Mouse (Mus musculus): ENCODE measurements around the gene Calm1. TPM values are rescaled to one million over a fixed set of nuclear protein-coding genes. Genes with fewer than 3 reads are reported as not detected.
A peak's percentile ranks its signal among the peaks of the same experiment; 100 is the strongest.

The Calm1 gene
- total and polyA plus RNA-seq, 3 experiments = 524 to 3,339 (median 602) TPM

- peak overlapping the region; percentile 83 for H3K27ac ChIP-seq (ENCODE audit: control insufficient read depth, low read depth, low read length)
- H3K4me3 ChIP-seq (ENCODE audit: control insufficient read depth in 1 of 2, insufficient read depth in 1 of 2, low read depth in 2 of 2, low read length in 2 of 2) = peak overlapping the region in 1 of 2 experiments; percentile 20; a peak in 2 of 4 replicates
- H3K9me3 ChIP-seq (replicated peaks; ENCODE audit: insufficient read depth, low read length) = no peaks in the 10 kb centered on the region
- H3K36me3 ChIP-seq (ENCODE audit: control insufficient read depth in 1 of 2, insufficient read depth in 2 of 2, low read length in 2 of 2) = peaks cover 0 to 47% of the 10 kb centered on the region in 2 experiments; a peak in 3 of 4 replicates
- TF ChIP-seq CHD2 (IDR thresholded peaks at IDR 0.05; ENCODE audit: low read length) (peak; percentile 83), POLR2AphosphoS5 (IDR thresholded peaks at IDR 0.05; ENCODE audit: borderline replicate concordance, low read depth, low read length) (no peak), MAX (IDR thresholded peaks at IDR 0.05; ENCODE audit: low read length) (peak; percentile 83), JUND (IDR thresholded peaks at IDR 0.05; ENCODE audit: low read depth, low read length) (peak; percentile 72), MXI1 (IDR thresholded peaks at IDR 0.05; ENCODE audit: low read depth, low read length) (peak; percentile 75), ZNF384 (IDR thresholded peaks at IDR 0.05; ENCODE audit: low read depth, low read length) (no peak; the same call in 1 of the 2 replicates), MAFK (IDR thresholded peaks at IDR 0.05; ENCODE audit: borderline replicate concordance, low read depth, low read length) (peak; percentile 87), ZC3H11A (IDR thresholded peaks at IDR 0.05; ENCODE audit: low read depth, low read length) (peak; percentile 28), HCFC1 (IDR thresholded peaks at IDR 0.05; ENCODE audit: low read depth, low read length) (peak; percentile 71), ZKSCAN1 (IDR thresholded peaks at IDR 0.05; ENCODE audit: low read depth, low read length) (no peak), TCF12 (IDR thresholded peaks at IDR 0.05; ENCODE audit: low read depth, low read length) (peak; percentile 98), UBTF (IDR thresholded peaks at IDR 0.05; ENCODE audit: borderline replicate concordance, insufficient read depth, low read depth, low read length) (no peak), BHLHE40 (IDR thresholded peaks at IDR 0.05; ENCODE audit: borderline replicate concordance, low read depth, low read length) (peak; percentile 86), ZMIZ1 (IDR thresholded peaks at IDR 0.05; ENCODE audit: low read depth, low read length) (peak; percentile 59), NELFE (IDR thresholded peaks at IDR 0.05; ENCODE audit: low read depth, low read length) (peak; percentile 36; the same call in 1 of the 2 replicates), KAT2A (conservative IDR thresholded peaks at IDR 0.05; ENCODE audit: low read depth, low read length) (peak; percentile 54; the same call in 1 of the 2 replicates), MEF2A (IDR thresholded peaks at IDR 0.05; ENCODE audit: extremely low read depth, insufficient replicate concordance, low read depth, low read length, poor library complexity, severe bottlenecking) (peak; percentile 85; the same call in 1 of the 2 replicates), ETS1 (IDR thresholded peaks at IDR 0.05; ENCODE audit: low read depth, low read length) (peak; percentile 99), RCOR1 (IDR thresholded peaks at IDR 0.05; ENCODE audit: low read depth, low read length) (peak; percentile 92), SIN3A (IDR thresholded peaks at IDR 0.05; ENCODE audit: low read length) (peak; percentile 92), POLR2AphosphoS2 (IDR thresholded peaks at IDR 0.05; ENCODE audit: low read length) (no peak), USF2 (IDR thresholded peaks at IDR 0.05; ENCODE audit: borderline replicate concordance in 1 of 2, insufficient read depth in 1 of 2, low read depth in 1 of 2, low read length in 2 of 2) (0 out of 4 replicates have a peak, but pooled peaks of 1 of the 2 experiments have one; percentile 31), GATA1 (IDR thresholded peaks at IDR 0.05; ENCODE audit: low read depth, low read length) (peak; percentile 98), NRF1 (IDR thresholded peaks at IDR 0.05; ENCODE audit: insufficient read depth, low read depth, low read length, poor library complexity, severe bottlenecking) (no peak), ELF1 (IDR thresholded peaks at IDR 0.05; ENCODE audit: low read depth, low read length) (peak; percentile 71), GABPA (IDR thresholded peaks at IDR 0.05; ENCODE audit: low read depth, low read length) (no peak), EP300 (IDR thresholded peaks at IDR 0.05; ENCODE audit: low read depth in 1 of 2, low read length in 2 of 2) (peak; percentile 97 to 98), E2F4 (IDR thresholded peaks at IDR 0.05; ENCODE audit: borderline replicate concordance, low read depth, low read length) (no peak), MYB (IDR thresholded peaks at IDR 0.05; ENCODE audit: low read depth, low read length) (peak; percentile 84), RAD21 (IDR thresholded peaks at IDR 0.05; ENCODE audit: low read depth, low read length) (no peak), CHD1 (IDR thresholded peaks at IDR 0.05; ENCODE audit: low read depth, low read length) (0 out of 2 replicates have a peak, but pooled peaks have one; percentile 0), MAZ (IDR thresholded peaks at IDR 0.05; ENCODE audit: low read depth, low read length) (peak; percentile 99), USF1 (IDR thresholded peaks at IDR 0.05; ENCODE audit: low read depth, low read length) (peak; percentile 85), TAL1 (IDR thresholded peaks at IDR 0.05; ENCODE audit: low read length) (peak; percentile 98), TBP (IDR thresholded peaks at IDR 0.05; ENCODE audit: low read depth, low read length) (0 out of 2 replicates have a peak, but pooled peaks have one; percentile 50), MYC (IDR thresholded peaks at IDR 0.05; ENCODE audit: low read depth, low read length) (peak; percentile 91)
- H3K4me1 ChIP-seq (ENCODE audit: control insufficient read depth in 1 of 2, insufficient read depth in 2 of 2, low read length in 2 of 2) = peaks cover 22 to 28% of the 10 kb centered on the region in 2 experiments
- no peaks in the 10 kb centered on the region for H3K79me2 ChIP-seq (ENCODE audit: control insufficient read depth, insufficient read depth, low read length, poor library complexity)
- H3K9ac ChIP-seq (ENCODE audit: control insufficient read depth, low read depth, low read length, poor library complexity, severe bottlenecking) = peak overlapping the region; percentile 25
- DNase-seq (ENCODE audit: low read depth, low spot score) = peak; percentile 94
- H3K27me3 ChIP-seq (ENCODE audit: control insufficient read depth in 1 of 2, insufficient read depth in 2 of 2, low read length in 2 of 2) = no peaks in the 10 kb centered on the region
Measured at GRCm38 (mm10) chr12:100212397-100212796, 13.2 kb downstream of the Calm1 start.

Data from MEL (cell line).